Mouse (Mus musculus): Measurements from ENCODE around the gene Acr.

DNA sequence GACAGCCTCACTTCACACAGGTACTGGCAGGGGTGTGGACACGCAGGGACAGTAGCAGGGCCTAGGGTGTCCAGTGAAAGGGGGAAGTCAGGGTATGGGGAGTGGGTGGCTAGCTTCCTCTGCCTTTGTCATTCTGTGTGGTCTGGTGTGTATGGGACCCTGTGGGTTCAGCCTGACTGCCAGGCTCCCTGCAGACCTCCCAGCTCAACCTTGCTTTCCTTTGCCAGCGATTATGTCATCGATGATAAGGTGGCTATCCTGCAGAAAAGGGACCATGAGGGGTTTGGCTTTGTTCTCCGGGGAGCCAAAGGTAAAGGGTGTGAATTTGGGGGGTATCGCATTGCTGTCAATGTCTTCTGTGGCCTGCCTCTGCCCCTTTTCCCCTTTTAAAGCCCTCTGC, 36.7 kb upstream of the Acr start:
- TF ChIP-seq CTCF (conservative IDR thresholded peaks at IDR 0.05; ENCODE audit: low read length) (no peak), NANOG (IDR thresholded peaks at IDR 0.05; ENCODE audit: borderline replicate concordance, low read length) (no peak)
